Mouse (Mus musculus): ENCODE measurements around the gene Chic2. TPM values are rescaled to one million over a fixed set of nuclear protein-coding genes. Genes with fewer than 3 reads are reported as not detected.

Gene Chic2
- total RNA-seq, 2 experiments from 2014 or later: 14.5 to 15.8 TPM

GRCm38 (mm10) chr5:74960306-74960705 lies 84.3 kb downstream of the Chic2 start:
- DNase-seq: no peak
- no peak for TF ChIP-seq CTCF (IDR thresholded peaks at IDR 0.05)
- Histone ChIP-seq H3K4me3 (no peak overlapping the region), H3K27ac (no peak overlapping the region)
- intact Hi-C loops (cut with DNase I): loop anchor here (5.0 kb wide), 1 partner anchor 197 kb away; no protein-coding TSS in a partner anchor

- Histone ChIP-seq H3K27ac (no peak overlapping the region), H3K4me3 (no peak overlapping the region)
- no peak for DNase-seq
- TF ChIP-seq CTCF (IDR thresholded peaks at IDR 0.05): no peak
- intact Hi-C loops (cut with DNase I): no loop called here
Measured at GRCm38 (mm10) chr5:74957293-74958076, 87.1 kb downstream of the Chic2 start.

- no peak for TF ChIP-seq CTCF (IDR thresholded peaks at IDR 0.05)
- Histone ChIP-seq H3K27ac (no peak overlapping the region), H3K4me3 (no peak overlapping the region)
- intact Hi-C loops (cut with DNase I): no loop called here
- no peak for DNase-seq
Measured at GRCm38 (mm10) chr5:74956335-74956734, 88.2 kb downstream of the Chic2 start.

- DNase-seq: no peak
- no peak overlapping the region for H3K27ac ChIP-seq
- intact Hi-C loops (cut with DNase I): no loop called here
- H3K4me3 ChIP-seq: no peak overlapping the region
- no peak for TF ChIP-seq CTCF (IDR thresholded peaks at IDR 0.05)
Measured at GRCm38 (mm10) chr5:74955565-74955964, 89.0 kb downstream of the Chic2 start.

GRCm38 (mm10) chr5:74952938-74953337 lies 91.6 kb downstream of the Chic2 start:
- no peak overlapping the region for H3K4me3 ChIP-seq
- DNase-seq: no peak
- TF ChIP-seq CTCF (IDR thresholded peaks at IDR 0.05): no peak
- intact Hi-C loops (cut with DNase I): no loop called here
- no peak overlapping the region for H3K27ac ChIP-seq

- intact Hi-C loops (cut with DNase I): no loop called here
- TF ChIP-seq CTCF (IDR thresholded peaks at IDR 0.05): no peak
Measured at GRCm38 (mm10) chr5:74951375-74951774, 93.2 kb downstream of the Chic2 start.

GRCm38 (mm10) chr5:74949298-74949697 lies 95.3 kb downstream of the Chic2 start:
- TF ChIP-seq CTCF (IDR thresholded peaks at IDR 0.05): no peak
- intact Hi-C loops (cut with DNase I): loop anchor here (10.0 kb wide), 1 partner anchor 154 kb away; no protein-coding TSS in a partner anchor
- no peak for DNase-seq
- Histone ChIP-seq H3K4me3 (no peak overlapping the region), H3K27ac (no peak overlapping the region)

More at GRCm38 (mm10) chr5:74951375-74951774, 93.2 kb downstream of the Chic2 start:
- DNase-seq: no peak
- H3K4me3 ChIP-seq: no peak overlapping the region
- no peak overlapping the region for H3K27ac ChIP-seq

GRCm38 (mm10) chr5:74948482-74948881 lies 96.1 kb downstream of the Chic2 start:
- no peak overlapping the region for H3K4me3 ChIP-seq
- DNase-seq: no peak
- intact Hi-C loops (cut with DNase I): loop anchor here (10.0 kb wide), 1 partner anchor 154 kb away; no protein-coding TSS in a partner anchor
- no peak for TF ChIP-seq CTCF (IDR thresholded peaks at IDR 0.05)
- H3K27ac ChIP-seq: no peak overlapping the region

Other genes starting within 250 kb of the Chic2 start
- not detected for gene Gsx2, start 30.8 kb upstream of the Chic2 start, total RNA-seq (2021)
- 10 to 100 TPM; 16.6 to 21.7 TPM for gene Pdgfra, start 107.5 kb upstream of the Chic2 start, total RNA-seq (2021)